Mouse (Mus musculus) midbrain, embryonic 14.5 days (tissue): ENCODE measurements around the gene Gstp2. TPM values are rescaled to one million over a fixed set of nuclear protein-coding genes. Genes with fewer than 3 reads are reported as not detected.

Experiments used
- ATAC-seq: fragments of 200-750 bp; cut with Nextera tagmentation; 2 replicates; pipeline ENCODE4 v1.8.0; 2017; ENCODE audit warnings: moderate number of reproducible peaks, moderate library complexity; ENCODE audit not compliant: low FRiP score, low TSS enrichment
- DNase-seq: peaks from one replicate; pipeline ENCODE4 v3.0.0-alpha.2; 2015
- H3K27ac ChIP-seq: fragments of 300-500 bp; sonication (generic); replicated peaks from 2 replicates; pipeline ENCODE4 v1.5.1; 2014; ENCODE audit warnings: mild to moderate bottlenecking, low read depth, low read length, moderate library complexity
- H3K27me3 ChIP-seq: fragments of 300-500 bp; sonication (generic); 2 replicates; pipeline ENCODE4 v1.6.1; 2014; ENCODE audit warnings: low read length, control low read depth, mixed read lengths; ENCODE audit not compliant: control insufficient read depth, insufficient read depth
- H3K36me3 ChIP-seq: fragments of 300-500 bp; sonication (generic); 2 replicates; pipeline ENCODE4 v1.6.1; 2014; ENCODE audit warnings: low read length, control low read depth; ENCODE audit not compliant: control insufficient read depth, insufficient read depth
- H3K4me1 ChIP-seq: fragments of 300-500 bp; sonication (generic); 2 replicates; pipeline ENCODE4 v1.6.1; 2014; ENCODE audit warnings: mild to moderate bottlenecking, antibody characterized with exemption, low read length, control low read depth; ENCODE audit not compliant: control insufficient read depth, insufficient read depth
- H3K4me2 ChIP-seq: fragments of 300-500 bp; sonication (generic); 2 replicates; pipeline ENCODE4 v1.6.1; 2014; ENCODE audit warnings: mild to moderate bottlenecking, low read length, moderate library complexity
- H3K4me3 ChIP-seq: fragments of 300-500 bp; sonication (generic); replicated peaks from 2 replicates; pipeline ENCODE4 v1.5.1; 2014; ENCODE audit warnings: low read depth, low read length
- H3K9ac ChIP-seq: fragments of 300-500 bp; sonication (generic); replicated peaks from 2 replicates; pipeline ENCODE4 v1.6.1; 2014; ENCODE audit warnings: mild to moderate bottlenecking, low read length, moderate library complexity
- H3K9me3 ChIP-seq: fragments of 300-500 bp; sonication (generic); 2 replicates; pipeline ENCODE4 v1.6.1; 2016; ENCODE audit warnings: low read length, control low read depth, mixed read lengths; ENCODE audit not compliant: control insufficient read depth
- WGBS: fragments of 180-500 bp; shearing (Covaris S2); extraction: QIAGEN DNeasy Blood & Tissue Kit; methylation state at CpG from one replicate; pipeline ENCODE4 v1.1.7; 2014; 5-methylcytosine and 5-hydroxymethylcytosine counted together
- polyA plus RNA-seq: library from polyadenylated mRNA; unstranded; fragments of >200 nt; fragmentation: Nextera tagmentation; extraction: Ambion mirVana; gene quantifications from 2 replicates; pipeline ENCODE4 v1.2.1, GENCODE M21; 2014

Gene Gstp2
- polyA plus RNA-seq, 1 experiment from 2014 or later: 1.9 TPM

DNA sequence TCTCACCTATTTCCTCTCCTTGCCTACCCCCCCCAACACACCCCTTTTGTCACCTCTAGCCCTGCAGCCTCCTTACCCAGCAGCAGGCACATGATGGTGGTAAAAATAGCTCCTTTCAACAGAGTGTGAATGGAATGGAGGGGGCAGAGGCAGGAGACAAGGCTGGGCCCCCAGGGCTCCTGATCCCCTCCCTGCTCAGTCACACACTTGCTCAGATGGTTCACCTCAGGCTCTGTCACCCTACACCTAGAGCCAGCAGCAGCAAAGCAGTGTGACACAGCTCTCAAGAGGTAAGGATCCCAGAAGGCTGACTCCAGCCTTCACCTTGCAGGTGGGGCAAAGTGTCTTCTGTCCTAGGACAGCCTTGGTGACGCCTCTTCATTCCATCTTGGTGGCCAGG lies 42.7 kb downstream of the Gstp2 start, which contains the start of gene Doc2g:
Gene Doc2g (plus strand): TSS at position 202 of the 400 bp plus-strand sequence.
- ATAC-seq: no peak

DNA sequence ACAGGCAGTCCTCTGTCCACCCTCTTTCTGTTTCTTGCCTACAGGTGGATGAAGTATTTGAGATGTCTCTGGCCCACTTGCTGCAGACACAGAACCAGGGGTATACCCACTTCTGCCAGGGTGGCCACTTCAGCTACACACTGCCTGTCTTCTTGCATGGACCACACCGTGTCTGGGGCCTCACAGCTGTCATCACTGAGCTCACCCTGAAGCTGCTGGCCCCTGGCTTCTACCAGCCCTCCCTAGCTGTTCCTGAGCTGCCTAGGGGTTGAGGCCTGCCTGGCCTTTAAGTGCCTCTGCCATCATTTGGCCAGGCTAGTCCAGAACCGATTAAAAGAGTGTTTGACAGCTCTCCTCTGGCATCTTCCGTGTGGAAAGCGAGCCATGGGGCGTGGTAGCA lies 44.1 kb downstream of the Gstp2 start:
- Histone ChIP-seq H3K27me3 (no peaks in the 10 kb centered on the region), H3K4me2 (peak overlapping the region; percentile 89), H3K9ac (peak overlapping the region; percentile 68; the same call in 1 of the 2 replicates), H3K27ac (no peak overlapping the region; the same call in 1 of the 2 replicates), H3K9me3 (no peaks in the 10 kb centered on the region), H3K36me3 (peaks cover 17% of the 10 kb centered on the region), H3K4me3 (no peak overlapping the region), H3K4me1 (peaks cover 16% of the 10 kb centered on the region)
- no peak for DNase-seq
- 89% methylated on average over 5 of the region's 5 CpGs for WGBS
- no peak for ATAC-seq

More for the DNA sequence above, 42.7 kb downstream of the Gstp2 start, which contains the start of gene Doc2g:
- Histone ChIP-seq H3K4me3 (no peak within 1 kb of the TSS), H3K27ac (no peak within 1 kb of the TSS), H3K4me2 (no peak within 1 kb of the TSS), H3K36me3 (peaks cover 31% of the 10 kb centered on the region), H3K9ac (no peak within 1 kb of the TSS), H3K4me1 (peaks cover 16% of the 10 kb centered on the region), H3K9me3 (no peaks in the 10 kb centered on the region), H3K27me3 (no peaks in the 10 kb centered on the region)
- WGBS: 86% methylated on average over 1 of the region's 1 CpGs
- DNase-seq: no peak

DNA sequence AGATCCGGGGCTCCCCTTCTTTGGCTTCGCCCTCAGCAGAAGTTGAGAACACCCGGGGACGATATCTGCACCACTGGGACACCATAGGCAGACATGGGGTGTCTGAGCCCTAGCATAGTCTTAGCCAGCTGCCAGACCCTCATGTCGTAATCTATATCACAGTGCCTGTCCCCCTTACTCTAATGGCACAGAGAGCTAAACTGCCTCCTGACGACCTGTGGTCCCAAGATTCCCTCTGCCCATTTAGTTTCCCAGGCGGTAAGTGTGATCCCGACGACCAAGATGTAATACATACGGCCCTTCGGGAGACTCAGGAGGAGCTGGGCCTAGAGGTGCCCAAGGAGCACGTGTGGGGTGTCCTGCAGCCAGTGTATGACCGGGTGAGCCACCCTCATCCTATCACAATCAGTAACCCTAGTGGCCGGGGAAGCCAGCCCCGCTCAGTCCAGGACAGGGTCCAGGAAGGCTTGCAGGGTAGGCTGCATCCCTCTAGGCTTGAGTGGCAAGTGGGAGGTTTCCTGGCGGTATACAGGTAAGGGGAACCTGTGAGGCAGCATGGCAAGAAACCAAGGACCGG lies 44.8 kb downstream of the Gstp2 start:
- peak overlapping the region; percentile 68 for H3K9ac ChIP-seq
- H3K36me3 ChIP-seq: peaks cover 10% of the 10 kb centered on the region
- peaks cover 16% of the 10 kb centered on the region for H3K4me1 ChIP-seq
- peak overlapping the region; percentile 54 for H3K4me3 ChIP-seq
- no peaks in the 10 kb centered on the region for H3K9me3 ChIP-seq
- no peaks in the 10 kb centered on the region for H3K27me3 ChIP-seq
- H3K4me2 ChIP-seq: peak overlapping the region; percentile 89
- ATAC-seq (no peak; the same call in 1 of the 2 replicates), DNase-seq (no peak)
- WGBS: 18% methylated on average over 17 of the region's 17 CpGs
- peak overlapping the region; percentile 95 for H3K27ac ChIP-seq

DNA sequence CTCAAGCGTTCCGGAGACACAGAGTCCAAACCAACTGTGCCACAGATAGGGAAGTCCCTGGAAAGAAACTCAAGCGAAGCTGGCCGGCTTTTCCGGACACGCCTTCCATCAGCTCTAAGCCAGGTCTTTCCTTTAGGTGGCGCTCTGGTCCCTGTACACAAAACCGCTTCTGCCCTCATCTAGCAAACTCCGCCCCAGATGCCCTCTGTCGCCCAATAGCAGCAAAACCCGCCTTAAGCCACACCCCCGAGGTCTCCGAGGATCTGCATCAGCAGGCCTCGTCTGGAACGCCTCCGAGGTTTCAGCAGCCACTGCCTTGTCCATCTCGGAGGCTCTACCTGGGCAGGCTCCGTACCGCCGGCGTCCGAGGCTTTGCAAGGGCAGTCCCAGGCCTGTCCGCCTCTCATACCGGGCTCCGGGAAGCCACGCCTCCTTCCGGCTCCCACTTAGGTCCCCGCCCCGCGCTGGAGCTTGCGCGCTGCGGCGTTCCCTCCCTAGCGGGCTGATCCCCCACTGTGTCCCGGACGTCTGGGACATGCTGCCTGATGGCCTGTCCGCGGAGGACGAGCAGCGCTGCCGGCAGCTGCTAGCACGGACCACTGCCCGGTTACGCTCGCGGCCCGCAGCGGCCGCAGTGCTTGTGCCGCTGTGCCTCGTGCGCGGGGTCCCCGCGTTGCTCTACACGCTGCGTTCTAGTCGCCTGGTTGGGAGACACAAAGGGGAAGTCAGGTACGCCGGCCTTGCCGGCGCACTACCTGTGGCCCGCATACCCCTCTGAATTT lies 45.5 kb downstream of the Gstp2 start, which contains the start of the genes Nudt8 and Gm49405:
Gene Nudt8 (plus strand): TSS at position 462 of the 782 bp plus-strand sequence.
Gene Gm49405 (plus strand): TSS at position 508 of the 782 bp plus-strand sequence.
- Histone ChIP-seq H3K9me3 (no peaks in the 10 kb centered on the region), H3K27me3 (no peaks in the 10 kb centered on the region), H3K36me3 (peaks cover 4% of the 10 kb centered on the region), H3K4me3 (peak within 1 kb of the TSS; percentile 54), H3K9ac (peak within 1 kb of the TSS; percentile 68), H3K4me1 (peaks cover 16% of the 10 kb centered on the region), H3K4me2 (peak within 1 kb of the TSS; percentile 89), H3K27ac (peak within 1 kb of the TSS; percentile 95)
- ATAC-seq (peak; percentile 90), DNase-seq (peak; percentile 97)
- under 1% methylated on average over 64 of the region's 64 CpGs for whole genome bisulfite sequencing

DNA sequence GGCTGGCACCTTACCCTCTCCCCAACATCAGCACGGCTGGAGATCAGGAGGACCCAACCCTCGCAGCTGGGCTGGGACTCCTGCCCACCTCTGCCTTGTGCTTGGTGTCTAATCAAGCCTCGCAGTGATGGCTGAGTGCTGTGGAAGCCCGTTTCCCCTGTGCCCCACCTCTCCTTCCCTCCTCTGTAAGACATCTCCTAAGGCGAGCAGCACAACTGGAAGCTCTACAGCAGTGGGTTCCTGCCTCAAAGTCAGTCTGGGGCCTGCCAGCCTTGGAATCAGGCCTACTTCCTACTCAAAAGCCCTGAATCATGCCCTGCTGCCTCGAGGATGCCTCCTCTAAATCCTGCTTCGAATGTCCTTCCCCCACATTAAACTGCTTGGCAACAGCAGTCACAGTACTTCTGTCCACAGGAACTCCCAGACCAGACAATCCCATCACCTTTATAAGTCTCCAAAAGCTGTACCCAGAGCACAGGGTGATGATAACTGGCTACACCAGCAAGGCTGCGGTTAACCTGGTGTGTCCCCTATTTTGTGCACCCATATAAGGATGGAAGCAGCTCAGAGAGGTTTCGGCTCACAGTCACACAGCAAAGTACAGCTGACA lies 46.6 kb downstream of the Gstp2 start:
- Histone ChIP-seq H3K4me3 (0 out of 2 replicates have a peak overlapping the region, but pooled peaks have one; percentile 54), H3K4me1 (peaks cover 16% of the 10 kb centered on the region), H3K27ac (no peak overlapping the region), H3K36me3 (no peaks in the 10 kb centered on the region), H3K27me3 (no peaks in the 10 kb centered on the region), H3K9me3 (no peaks in the 10 kb centered on the region), H3K9ac (no peak overlapping the region), H3K4me2 (peak overlapping the region; percentile 89)
- WGBS: 86% methylated on average over 9 of the region's 9 CpGs
- ATAC-seq (no peak), DNase-seq (no peak)

DNA sequence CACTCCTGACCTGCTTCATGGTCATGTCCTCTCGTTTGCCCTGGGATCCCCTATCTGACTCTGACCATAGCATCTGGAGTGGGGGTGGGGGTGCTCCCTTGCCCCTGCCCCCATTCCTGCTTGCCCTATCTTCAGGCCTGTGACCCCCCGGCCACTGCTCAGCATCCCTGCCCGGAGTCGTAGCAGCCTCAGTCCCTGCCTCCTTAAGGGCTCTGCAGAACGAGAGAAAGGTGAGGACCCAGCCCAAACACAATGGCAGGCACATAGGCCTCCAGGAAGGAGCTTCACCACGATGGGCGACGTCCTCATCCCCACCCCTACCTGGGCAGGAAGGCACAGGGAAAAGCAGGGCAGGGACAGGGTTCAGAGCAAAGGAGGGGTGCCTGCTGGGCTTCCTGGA lies 47.5 kb downstream of the Gstp2 start:
- Histone ChIP-seq H3K36me3 (no peaks in the 10 kb centered on the region), H3K4me3 (no peak overlapping the region), H3K4me1 (peaks cover 16% of the 10 kb centered on the region), H3K9ac (no peak overlapping the region), H3K27ac (no peak overlapping the region), H3K4me2 (no peak overlapping the region), H3K27me3 (no peaks in the 10 kb centered on the region), H3K9me3 (no peaks in the 10 kb centered on the region)
- ATAC-seq (no peak), DNase-seq (no peak)
- WGBS: 82% methylated on average over 8 of the region's 8 CpGs

DNA sequence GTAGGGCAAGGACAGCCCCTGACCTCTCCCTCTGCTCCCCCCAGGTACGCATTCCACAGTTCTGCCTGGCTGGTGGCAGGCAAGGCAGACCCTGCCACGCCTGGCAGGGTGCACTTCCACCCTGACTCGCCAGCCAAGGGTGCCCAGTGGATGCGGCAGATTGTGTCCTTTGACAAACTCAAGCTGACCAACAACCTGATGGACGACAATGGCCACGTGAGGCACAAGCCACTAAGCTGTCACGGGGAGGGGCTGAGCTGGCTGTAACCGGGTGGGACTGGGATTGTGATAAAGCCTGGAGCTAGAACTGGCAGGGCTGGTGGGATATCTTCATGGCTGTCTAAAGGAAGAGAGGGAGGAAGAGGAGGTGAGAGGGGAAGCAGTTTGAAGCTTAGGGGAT lies 48.6 kb downstream of the Gstp2 start:
- Histone ChIP-seq H3K27me3 (no peaks in the 10 kb centered on the region), H3K36me3 (no peaks in the 10 kb centered on the region), H3K4me3 (no peak overlapping the region), H3K9me3 (no peaks in the 10 kb centered on the region), H3K27ac (no peak overlapping the region), H3K4me2 (no peak overlapping the region), H3K9ac (no peak overlapping the region), H3K4me1 (peaks cover 16% of the 10 kb centered on the region)
- 68% methylated on average over 8 of the region's 8 CpGs for WGBS
- ATAC-seq (no peak), DNase-seq (no peak)

DNA sequence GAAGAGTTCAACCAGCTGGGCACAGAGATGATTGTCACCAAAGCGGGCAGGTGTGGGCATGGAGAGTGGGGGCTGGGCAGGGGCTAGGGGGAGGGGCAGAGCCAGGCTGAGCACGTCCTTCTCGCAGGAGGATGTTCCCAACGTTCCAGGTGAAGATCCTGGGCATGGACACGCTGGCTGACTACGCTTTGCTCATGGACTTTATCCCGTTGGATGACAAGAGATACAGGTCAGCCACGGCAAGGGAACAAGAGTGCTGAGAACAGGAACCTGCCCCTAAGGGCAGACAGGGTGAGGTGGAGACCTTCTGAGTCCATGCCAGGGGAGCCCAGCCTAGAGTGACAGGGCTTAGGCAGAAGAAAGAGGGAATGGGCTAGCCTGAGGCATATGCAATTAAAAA lies 49.1 kb downstream of the Gstp2 start:
- 79% methylated on average over 8 of the region's 8 CpGs for WGBS
- Histone ChIP-seq H3K9me3 (no peaks in the 10 kb centered on the region), H3K27me3 (no peaks in the 10 kb centered on the region), H3K36me3 (no peaks in the 10 kb centered on the region), H3K4me2 (no peak overlapping the region), H3K4me3 (no peak overlapping the region), H3K27ac (no peak overlapping the region), H3K9ac (no peak overlapping the region), H3K4me1 (peaks cover 14% of the 10 kb centered on the region)
- DNase-seq (no peak), ATAC-seq (no peak)
